Mouse (Mus musculus) spleen, postnatal 36 days (tissue): ENCODE data around the gene Dnajc15.
A peak's percentile ranks its signal among the peaks of the same experiment; 100 is the strongest.

Experiments used
- DNase-seq, 2 experiments: peaks; one replicate each; pipeline ENCODE4 v3.0.0; 2022; ENCODE audit warnings: low spot score in 2 of 2, mixed read lengths in 1 of 2

Dnajc15 gene

DNA sequence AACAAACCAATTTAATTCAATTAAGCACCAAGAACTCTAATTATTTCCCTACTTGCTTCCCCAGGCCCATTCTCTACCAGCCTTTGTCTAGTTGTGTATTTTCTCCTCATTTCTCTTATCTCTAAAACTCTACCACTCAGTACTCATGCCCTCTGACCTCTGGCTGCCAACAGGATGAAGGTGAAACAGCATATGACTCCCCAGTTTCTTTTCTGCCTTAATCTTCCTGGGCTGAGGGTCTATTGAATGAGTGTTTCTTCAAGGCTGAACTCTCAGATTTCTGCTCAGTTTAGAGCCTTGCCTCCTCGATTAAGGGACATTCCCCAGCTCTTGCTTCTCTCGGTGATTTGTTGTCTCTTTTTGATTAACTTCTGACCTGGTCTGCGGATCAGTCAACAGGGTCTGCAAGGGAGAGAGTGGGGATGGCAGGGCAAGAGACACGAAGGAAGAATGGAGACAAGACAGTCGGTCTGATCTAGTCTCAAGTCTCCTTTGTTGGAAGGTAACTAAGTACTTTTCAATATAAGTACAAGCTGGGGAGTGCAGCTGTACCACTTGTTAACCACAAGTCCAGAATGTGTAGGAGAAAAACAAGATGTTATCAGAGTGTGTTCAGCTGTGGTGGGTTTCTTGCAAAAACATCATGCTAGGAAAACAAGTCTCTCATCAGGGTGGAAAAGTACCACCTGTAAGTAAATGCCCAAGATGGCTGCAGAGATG lies 13.9 kb downstream of the Dnajc15 start:
- DNase-seq: no peak

DNA sequence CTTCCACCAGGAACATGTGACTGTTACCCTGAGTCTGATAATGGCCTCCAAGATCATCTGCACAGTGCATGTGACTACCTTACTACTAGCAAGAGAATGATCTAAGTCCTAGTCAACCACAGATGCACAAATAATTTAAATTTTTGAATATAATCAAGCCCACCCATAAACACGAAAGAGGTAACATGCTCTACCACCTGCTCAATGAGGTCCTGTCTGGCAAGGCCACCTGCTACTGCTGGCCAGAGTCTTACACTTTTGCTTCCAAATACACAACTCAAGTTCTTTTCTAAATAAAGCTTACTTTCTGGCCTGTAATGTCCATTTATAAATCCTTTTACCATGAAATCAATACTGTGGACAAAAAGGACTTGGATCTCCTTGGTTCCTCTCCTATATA lies 15.0 kb downstream of the Dnajc15 start:
- DNase-seq: no peak

DNA sequence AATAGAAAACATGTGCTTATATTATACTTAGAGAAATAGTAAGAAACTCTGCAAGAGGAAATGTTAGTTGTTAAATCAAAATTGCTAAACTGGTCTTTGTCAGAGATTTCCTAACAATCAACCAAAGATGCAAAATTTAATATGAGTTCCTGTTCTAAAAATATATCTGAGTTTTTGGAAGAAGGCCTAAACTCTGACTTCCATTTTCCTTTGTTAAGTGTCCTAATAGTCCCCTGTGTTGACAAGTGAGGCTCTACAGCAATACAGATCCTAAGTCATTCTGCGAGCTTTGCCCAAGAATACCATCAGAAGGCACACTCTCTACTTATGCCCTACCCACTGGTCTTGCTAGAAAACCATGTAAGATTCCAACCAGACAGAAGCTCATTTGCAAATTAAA lies 21.0 kb downstream of the Dnajc15 start:
- DNase-seq: no peak

DNA sequence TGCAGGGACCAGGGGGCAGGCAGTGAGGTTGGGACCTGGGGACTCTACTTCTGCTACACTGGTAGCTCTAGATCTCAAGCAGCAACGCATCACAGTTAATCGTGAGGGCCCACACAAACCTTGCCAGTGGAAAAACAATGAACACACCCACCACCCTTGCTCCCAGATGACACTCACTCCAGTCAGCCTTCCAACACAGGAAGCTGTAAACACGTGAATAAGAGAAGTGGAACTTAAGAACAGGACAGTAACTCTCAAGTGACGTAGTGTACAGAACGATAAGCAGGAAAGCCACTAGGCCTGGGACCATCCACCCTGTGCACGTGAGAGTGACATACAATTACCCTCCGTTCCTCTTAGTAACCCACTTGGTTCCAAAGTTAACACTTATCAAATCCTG lies 25.1 kb downstream of the Dnajc15 start:
- DNase-seq: no peak

DNA sequence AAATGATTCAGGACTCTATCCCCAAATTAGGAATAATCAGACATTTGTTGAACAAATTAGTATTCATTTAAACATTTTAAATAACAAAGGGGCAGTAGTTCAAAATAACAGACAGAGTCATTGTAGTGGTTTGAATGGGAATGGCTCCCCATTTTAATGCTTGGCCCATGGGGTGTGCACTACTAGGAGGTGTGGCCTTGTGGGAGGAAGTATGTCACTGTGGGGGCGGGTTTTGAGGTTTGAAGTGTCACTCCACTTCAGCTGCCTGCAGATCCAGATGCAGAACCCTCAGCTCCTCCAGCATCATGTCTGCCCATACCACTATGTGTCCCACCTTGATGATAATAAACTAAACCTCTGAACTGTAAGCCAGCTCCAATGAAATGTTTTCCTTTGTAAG lies 26.6 kb downstream of the Dnajc15 start:
- no peak for DNase-seq

DNA sequence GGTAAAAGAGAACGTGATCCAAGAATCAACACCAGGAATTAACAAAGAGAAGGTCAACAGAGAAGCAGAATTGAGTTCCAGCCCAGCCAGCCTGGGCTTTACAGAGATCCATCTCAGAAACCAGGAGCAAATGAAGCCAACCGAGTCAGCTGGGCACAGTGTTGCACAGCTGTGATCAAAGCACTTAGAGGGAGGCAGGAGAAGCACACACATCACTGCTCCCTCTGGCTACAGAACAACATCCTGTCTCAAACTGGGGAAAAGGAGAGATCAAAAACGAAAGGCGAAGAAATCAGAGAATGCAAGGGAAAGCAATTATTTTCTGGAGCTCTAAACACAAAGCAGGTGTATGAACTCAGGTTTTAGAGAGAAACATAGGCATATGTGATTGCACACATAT lies 28.7 kb downstream of the Dnajc15 start:
- no peak for DNase-seq

DNA sequence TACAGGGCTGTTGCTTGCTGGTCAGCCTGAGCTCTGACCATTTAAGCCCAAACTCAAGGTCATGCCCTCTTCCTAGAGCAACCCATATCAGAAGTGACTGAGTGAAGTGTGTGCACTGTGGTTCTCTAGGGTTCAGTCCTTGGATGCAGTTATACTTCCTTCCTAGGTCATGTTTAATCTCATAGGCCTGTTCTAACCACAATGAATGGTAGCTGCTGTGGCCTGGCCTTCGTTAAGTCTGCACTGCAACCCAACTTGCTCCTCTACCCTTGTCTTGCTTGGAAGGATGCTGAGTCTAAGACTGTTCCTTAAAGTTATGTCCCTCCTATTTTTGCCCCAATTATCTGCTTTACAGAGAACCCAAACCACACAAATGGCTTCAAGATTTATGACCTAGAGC lies 29.4 kb downstream of the Dnajc15 start:
- DNase-seq: no peak

DNA sequence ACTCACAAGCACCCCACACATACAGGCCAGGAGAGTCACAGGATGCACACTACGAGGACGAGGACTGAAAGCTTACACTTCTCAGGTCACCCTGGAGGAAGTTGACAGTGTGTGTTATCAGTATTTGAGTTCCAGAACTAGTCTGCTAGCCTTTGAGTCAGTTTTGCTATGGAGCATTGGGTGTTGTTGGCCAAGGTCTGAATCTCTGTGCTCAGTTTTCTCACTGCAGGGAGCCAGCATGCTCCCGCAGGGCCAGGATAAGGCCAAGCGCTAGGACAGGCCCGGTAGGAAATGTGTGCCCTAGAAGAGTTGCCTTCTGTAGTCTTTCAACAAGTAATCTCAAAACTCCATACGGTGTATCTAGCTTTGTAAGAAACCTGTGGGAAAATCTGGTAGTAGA lies 34.4 kb downstream of the Dnajc15 start:
- DNase-seq: no peak

DNA sequence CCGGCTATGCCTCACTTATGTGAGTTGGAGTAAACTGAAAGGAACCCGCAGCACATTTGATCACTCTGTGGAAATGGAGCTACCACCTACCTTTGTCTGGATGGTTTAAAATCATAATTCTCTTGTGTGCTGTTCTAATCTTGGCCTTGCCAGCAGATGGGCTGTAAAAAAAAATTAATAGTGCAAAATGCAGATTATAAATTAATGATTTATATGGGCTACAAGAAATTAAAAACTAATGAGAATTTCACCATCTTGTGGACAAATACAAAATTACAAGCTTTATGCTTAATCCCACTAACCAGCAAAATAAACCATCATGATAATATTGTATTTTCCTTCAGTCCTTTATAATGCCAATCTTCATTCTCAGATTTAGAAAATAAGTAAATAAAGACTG lies 34.8 kb downstream of the Dnajc15 start:
- no peak for DNase-seq

DNA sequence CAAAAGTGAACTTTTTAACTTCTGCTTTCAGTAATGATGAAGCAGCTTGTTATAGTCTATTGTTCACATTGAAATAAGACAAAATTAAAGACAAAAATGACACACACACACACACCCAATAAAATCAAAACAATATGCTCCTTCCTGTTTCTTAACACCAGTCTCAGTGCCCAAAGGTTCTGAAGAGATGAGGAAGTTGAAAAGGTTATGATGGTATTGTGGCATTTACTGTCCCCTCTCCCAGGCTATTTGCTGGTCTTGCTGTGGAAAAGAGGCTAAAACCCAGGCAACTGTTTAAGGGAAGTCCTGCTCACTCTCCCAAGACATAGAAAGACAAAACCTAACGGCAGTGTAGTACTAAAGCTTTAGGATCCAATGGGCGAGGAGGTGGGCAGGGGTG lies 38.1 kb downstream of the Dnajc15 start:
- peak in 1 of 2 experiments; percentile 15 for DNase-seq

DNA sequence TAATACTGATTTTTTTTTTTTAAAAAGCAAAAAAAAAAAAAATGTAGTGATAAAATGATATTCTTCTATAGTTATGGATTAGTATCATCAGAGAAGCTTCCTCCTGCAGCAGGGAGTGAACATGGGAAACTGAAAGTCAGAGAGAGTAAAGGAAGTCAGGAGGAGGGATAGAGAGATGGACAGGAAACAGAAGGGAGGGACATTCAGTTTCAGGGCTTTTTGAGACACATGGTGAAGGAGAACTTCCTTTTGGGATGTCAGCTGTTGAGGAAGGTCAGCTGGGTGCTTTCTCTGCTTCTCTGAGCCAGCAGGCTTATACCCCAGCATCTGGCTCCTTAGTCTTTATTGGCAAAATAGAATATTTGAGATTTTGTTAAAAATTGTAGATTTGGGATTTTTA lies 42.6 kb downstream of the Dnajc15 start:
- no peak for DNase-seq

DNA sequence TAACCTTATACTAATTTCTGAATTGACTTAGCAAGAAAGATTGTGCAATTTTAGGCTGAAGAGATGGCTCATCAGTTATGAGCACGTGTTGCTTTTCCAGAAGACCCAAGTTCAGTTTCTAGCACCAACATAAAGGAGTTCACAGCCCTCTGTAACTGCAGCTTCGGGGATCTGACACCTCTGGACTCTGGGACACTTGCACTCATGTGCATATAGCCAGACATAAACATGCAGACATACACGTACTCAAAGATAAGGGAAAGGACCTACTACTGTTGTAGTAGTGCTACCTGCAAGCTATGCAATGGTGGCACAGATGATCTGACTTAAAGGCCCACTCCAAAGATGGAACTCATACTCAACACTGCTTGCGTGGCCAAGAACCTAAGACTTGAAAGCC lies 43.0 kb downstream of the Dnajc15 start:
- DNase-seq: no peak

DNA sequence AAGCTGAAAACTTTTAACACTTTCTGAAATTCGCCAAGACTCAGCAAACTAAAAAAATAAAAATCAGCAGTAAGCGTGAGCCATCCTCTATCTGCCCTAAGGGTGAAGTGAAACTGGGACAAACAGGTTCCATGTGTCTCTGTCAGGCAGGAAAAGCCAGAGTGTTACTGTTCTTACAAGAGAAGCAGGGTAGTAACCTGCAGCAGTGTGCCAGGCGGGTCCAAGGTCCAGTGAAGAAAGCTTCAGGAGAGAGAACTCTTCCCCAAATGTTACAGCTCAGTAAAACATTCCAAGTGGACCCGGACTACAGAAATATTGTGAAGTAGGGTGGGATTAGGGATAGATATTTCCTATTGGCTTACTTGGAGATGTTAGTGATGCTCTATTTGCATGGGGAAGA lies 45.3 kb downstream of the Dnajc15 start:
- DNase-seq: no peak

DNA sequence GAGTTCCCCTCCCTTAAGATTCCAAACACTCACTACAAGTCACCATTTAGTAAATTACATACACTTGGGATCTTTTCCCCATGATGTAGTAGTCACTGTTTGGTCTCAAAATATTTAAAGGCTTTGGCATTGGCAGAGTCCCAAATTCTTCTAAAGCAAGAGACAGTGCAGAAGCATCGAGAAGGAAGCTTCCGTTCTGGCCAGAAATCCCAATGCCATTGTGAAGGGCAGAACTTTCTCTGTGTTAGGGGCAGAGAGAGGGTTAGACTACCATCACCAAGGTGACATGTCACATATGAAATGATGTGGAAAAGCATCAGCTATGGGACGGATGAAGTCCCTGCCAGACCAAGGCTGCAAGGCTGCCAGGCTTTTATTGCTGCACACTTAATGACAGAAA lies 49.0 kb downstream of the Dnajc15 start:
- DNase-seq: no peak

DNA sequence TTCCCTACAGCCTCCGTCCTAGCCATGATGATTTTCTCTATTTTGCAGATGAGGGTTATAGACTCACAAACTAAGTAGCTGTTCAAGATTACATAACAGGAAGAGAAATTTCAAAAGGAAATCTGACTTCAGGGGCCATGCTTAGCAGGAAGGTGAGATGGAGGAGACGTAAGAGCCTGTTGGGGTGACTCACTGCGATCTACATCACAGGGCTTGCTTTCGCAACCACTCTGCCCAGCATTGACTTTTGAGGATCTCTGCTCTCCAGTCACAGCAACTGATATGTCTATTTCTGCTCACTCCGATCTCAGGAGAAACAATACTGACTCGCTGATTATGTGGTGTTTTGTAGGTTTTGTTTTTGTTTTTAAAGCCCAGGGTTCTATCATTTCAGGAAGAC lies 49.8 kb downstream of the Dnajc15 start:
- DNase-seq: no peak

DNA sequence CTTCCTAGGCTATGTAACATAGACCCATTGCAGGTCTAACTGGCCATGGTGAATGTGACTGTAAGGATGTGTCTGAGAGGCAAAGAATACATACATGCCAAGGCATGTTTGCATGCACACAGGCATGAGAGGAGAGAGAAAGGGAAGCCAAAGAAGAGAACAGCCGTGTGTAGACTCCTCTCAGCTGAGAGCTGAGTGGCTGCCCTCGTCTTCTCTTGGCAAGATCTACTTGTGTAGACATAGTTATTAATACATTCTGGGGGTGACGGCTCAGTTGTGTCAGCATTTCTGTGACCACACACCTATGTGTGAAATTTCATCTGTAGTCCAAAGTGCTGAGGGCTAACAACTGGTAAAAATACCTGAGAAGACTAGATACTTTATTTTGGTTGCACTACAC lies 55.1 kb downstream of the Dnajc15 start:
- DNase-seq: no peak

DNA sequence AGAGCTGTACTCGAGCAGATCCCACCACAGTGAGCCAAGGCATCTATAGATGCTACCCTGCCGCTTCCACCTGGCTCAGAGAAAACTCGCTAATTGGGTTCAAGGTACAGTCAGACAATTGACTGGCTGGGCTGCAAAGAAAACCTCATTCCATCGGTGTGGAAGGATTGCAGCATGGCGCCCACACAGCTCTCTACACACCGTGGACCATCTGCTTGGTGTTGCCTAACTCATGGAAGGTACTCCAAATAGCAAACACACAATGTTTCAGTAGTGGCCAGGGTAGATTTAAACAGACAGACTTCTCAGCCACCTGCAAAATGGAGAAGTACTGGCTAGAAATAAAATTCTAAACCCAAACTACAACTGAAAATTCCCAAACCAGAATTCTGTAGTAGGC lies 57.4 kb downstream of the Dnajc15 start:
- DNase-seq: no peak

DNA sequence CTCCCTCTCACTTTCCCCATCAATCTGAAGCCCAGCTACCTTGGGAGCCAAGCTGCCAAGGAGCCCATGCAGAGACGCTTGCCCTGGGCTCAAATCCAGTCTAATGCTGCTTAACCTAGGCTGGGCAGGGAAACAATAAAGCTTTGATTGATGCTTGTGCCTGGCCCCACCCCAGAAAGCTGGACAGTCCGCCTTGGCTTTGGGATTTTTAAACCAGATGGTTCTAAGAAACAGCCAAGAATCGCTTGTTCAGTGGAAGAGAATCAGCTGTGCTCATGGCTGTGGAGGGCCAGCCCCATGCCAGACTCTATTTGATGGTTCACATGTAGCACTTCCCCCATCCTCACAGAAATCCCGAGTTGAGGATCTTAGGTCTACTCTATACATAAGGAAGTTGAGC lies 60.0 kb downstream of the Dnajc15 start:
- DNase-seq: no peak

DNA sequence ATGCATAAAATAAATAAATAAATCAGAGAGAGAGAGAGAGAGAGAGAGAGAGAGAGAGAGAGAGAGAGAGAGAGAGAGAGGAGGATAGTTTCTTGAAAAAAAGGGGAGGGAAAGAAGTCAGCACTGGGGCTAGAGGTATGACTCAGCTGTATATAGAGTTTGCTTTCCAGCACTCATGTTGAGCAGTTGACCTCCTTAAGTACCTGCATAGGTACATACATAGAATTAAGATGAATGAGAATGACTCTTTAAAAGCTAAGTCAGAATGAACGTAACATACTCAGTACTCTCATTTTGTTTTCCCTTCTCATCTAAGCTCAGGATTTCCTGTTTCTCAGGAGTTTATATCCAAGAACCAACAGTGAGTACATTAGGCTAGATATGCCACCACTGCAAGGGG lies 62.0 kb downstream of the Dnajc15 start:
- no peak for DNase-seq

DNA sequence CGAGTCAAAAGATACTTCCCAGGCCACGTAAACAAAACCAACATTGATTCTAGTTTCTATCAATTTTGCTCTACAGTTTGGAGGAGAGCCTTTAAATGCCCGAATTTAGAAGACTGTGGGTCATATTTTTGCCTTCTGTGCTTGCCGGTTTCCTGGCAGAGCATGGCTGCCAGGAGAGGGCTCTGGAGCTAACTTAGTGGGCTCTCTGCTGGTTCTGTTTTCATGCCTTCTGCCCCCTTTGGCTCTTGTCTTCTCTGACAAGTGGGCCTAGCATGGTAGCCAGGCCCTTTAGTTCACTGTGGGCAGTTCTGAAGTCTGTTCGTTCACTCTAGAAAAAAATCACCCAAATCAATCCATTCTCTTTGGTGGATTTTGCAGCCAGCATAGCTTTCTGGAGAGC lies 63.5 kb downstream of the Dnajc15 start:
- no peak for DNase-seq

DNA sequence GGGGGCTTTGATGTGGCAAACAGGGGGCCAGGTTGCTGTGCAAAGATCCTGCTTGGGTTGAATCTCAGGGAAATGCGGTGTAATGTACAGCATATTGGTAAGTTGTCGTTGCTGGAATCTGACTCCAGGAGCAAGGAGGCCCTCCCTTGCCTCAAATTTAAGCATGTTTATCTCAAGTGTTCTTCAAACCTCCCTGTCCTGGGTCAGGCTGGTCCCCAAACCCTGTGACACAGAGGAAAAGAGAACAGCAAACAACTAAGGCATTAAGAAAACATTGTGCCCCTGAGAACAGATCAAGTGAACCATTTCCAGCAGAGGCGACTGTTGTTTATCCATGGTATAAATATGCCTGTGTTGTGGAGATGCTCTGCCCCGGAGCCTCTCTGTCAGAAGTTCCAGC lies 67.1 kb downstream of the Dnajc15 start:
- no peak for DNase-seq

DNA sequence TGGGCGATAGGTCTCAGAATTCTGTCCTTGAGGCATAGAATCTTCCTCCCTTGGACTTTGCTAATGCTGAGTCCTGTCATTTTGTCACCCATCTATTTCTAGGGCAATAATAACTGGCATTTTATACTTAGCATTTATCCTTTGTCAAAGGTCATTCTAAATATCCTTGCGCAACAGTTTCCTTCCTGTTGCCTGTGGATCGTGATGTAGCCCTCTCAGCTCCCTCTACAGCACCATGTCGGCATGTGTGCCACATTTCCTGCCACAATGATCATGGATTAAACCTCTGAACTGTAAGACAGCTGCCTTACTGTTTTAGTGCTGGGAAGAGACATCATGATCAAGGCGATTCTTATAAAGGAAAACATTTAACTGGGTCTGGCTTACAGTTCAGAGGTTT lies 68.6 kb downstream of the Dnajc15 start:
- DNase-seq: no peak

DNA sequence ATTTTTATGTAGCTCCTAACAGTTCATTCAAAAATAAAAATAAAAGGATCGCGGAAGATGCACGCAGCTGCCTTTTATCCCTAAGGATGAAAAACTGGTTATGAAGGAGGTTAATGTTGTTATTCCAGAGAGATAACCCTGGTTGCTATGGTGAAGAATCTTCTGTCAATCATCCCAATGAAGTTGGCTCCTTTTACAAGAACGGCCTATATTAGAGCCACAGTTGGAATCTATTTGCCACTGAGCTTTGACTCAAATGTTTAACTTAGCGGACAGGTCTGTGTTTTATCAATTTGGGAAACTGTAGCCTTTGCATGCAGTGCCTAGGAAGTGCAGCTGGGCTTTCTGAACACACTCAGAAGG lies 72.7 kb downstream of the Dnajc15 start:
- DNase-seq: no peak

DNA sequence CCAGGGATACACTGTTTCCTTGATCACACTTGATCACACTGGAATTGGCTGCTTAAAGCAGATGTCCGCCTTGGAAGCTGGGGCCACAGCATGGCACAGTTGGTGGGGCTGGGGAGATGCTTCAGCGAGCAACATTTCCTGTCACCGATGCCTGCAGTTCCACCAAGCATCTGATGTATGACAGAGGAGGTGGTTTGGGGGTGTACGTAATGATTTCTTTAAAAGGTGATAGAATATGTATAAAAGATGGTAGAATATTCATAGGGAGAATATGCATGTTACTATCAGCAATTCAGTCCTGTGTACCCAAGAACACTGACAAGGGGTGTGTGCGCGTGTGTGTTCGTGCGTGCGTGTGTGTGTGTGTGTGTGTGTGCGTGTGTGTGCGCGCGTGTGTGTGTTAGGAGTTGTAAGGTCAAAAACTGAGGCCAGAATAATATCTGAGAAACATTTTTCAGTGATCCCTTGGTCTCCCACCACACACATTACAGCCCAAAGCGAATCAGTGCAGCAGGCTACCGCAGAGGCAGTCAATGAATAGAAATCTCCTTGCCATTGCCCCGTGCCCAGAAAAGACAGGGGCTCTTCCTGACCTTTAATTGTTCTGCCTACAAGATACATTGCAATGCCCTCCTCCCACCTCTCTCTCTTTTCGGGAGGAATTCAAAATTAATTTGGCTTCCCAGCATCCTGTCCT lies 73.2 kb downstream of the Dnajc15 start:
- no peak for DNase-seq
